Comparison of ENCODE assay signal across 31 mouse cellular contexts in genomic region chr7:68257767-68258166, GRCm38 (mm10). TPM values are rescaled to one million over a fixed set of nuclear protein-coding genes. Genes with fewer than 3 reads are reported as not detected.
DNase-seq lines count a peak whose midpoint lies in the region; ATAC-seq and TF ChIP-seq lines count a peak whose summit lies in the region.
"Had no signal": no experiment of that assay in that cellular context is flagged by ENCODE, and none has a peak within 500 bp of the region (broad histone marks: within the 10 kb centered on the region; RNA-seq: fewer than 3 reads in every experiment).

No protein-coding gene starts in this region.

- H3K27ac ChIP-seq in heart, embryonic 13.5 days (replicated peaks), result peak overlapping the region; percentile 73
- no peak overlapping the region for H3K27ac ChIP-seq in heart, adult 2 months
- peak overlapping the region; percentile 9; the same call in 1 of the 2 replicates for H3K27ac ChIP-seq in lung, embryonic 14.5 days (ENCODE audit: low read depth)
- H3K27ac ChIP-seq in limb, embryonic 10.5 days, result 0 out of 2 replicates have a peak overlapping the region, but pooled peaks have one; percentile 26
- no peak overlapping the region for H3K27ac ChIP-seq in forebrain, embryonic 16.5 days (ENCODE audit: low read length)
- H3K27ac ChIP-seq: embryonic facial prominence, embryonic 13.5 days; forebrain, embryonic 12.5 days; hindbrain, postnatal 0 days; kidney, postnatal 0 days; liver, embryonic 14.5 days; midbrain, embryonic 12.5 days; stomach, postnatal 0 days had no signal

- H3K4me1 ChIP-seq in heart, embryonic 13.5 days, result peaks cover 24% of the 10 kb centered on the region
- H3K4me1 ChIP-seq in heart, adult 2 months (ENCODE audit: control insufficient read depth, insufficient read depth, low read length), result no peaks in the 10 kb centered on the region
- peaks cover 5% of the 10 kb centered on the region; the same call in 1 of the 2 replicates for H3K4me1 ChIP-seq in lung, embryonic 14.5 days (ENCODE audit: insufficient read depth)
- H3K4me1 ChIP-seq in limb, embryonic 10.5 days, result peaks cover 21% of the 10 kb centered on the region
- H3K4me1 ChIP-seq in forebrain, embryonic 16.5 days (replicated peaks; ENCODE audit: control insufficient read depth, insufficient read depth, low read length), result 0 out of 2 replicates have a peak, but pooled peaks cover 5% of the 10 kb centered on the region
- H3K4me1 ChIP-seq: embryonic facial prominence, embryonic 13.5 days; forebrain, embryonic 12.5 days; midbrain, embryonic 12.5 days had no signal

- no peak for TF ChIP-seq POLR2A in heart, adult 2 months (IDR thresholded peaks at IDR 0.05; ENCODE audit: insufficient read depth, low read depth, low read length)

- no peaks in the 10 kb centered on the region for H3K36me3 ChIP-seq in heart, embryonic 13.5 days
- no peaks in the 10 kb centered on the region for H3K36me3 ChIP-seq in heart, adult 2 months (ENCODE audit: control insufficient read depth, insufficient read depth, low read length)
- no peaks in the 10 kb centered on the region for H3K36me3 ChIP-seq in lung, embryonic 14.5 days (ENCODE audit: insufficient read depth)
- no peaks in the 10 kb centered on the region for H3K36me3 ChIP-seq in limb, embryonic 10.5 days
- no peaks in the 10 kb centered on the region for H3K36me3 ChIP-seq in forebrain, embryonic 16.5 days (ENCODE audit: control insufficient read depth, insufficient read depth)
- H3K36me3 ChIP-seq: embryonic facial prominence, embryonic 13.5 days; forebrain, embryonic 12.5 days; limb, embryonic 15.5 days; midbrain, embryonic 12.5 days had no signal

- TF ChIP-seq CTCF in heart, adult 2 months (IDR thresholded peaks at IDR 0.05), result no peak
- no peak for TF ChIP-seq CTCF in lung, embryonic 14.5 days (IDR thresholded peaks at IDR 0.05; ENCODE audit: low read depth)

- H3K9me3 ChIP-seq in heart, embryonic 13.5 days, result no peaks in the 10 kb centered on the region
- H3K9me3 ChIP-seq in lung, embryonic 14.5 days (ENCODE audit: low read depth, low read length), result no peaks in the 10 kb centered on the region
- H3K9me3 ChIP-seq in limb, embryonic 10.5 days (replicated peaks), result no peaks in the 10 kb centered on the region
- H3K9me3 ChIP-seq in forebrain, embryonic 16.5 days (ENCODE audit: control insufficient read depth, low read length), result no peaks in the 10 kb centered on the region
- H3K9me3 ChIP-seq: embryonic facial prominence, embryonic 13.5 days; forebrain, embryonic 12.5 days; limb, embryonic 15.5 days; midbrain, embryonic 12.5 days had no signal

- peak overlapping the region; percentile 52; the same call in 1 of the 2 replicates for H3K9ac ChIP-seq in heart, embryonic 13.5 days
- no peak overlapping the region for H3K9ac ChIP-seq in heart, adult 2 months (ENCODE audit: low read depth, low read length)
- H3K9ac ChIP-seq in lung, embryonic 14.5 days, result no peak overlapping the region
- no peak overlapping the region for H3K9ac ChIP-seq in forebrain, embryonic 16.5 days (replicated peaks; ENCODE audit: low read depth, low read length)
- H3K9ac ChIP-seq: embryonic facial prominence, embryonic 13.5 days; forebrain, embryonic 12.5 days; limb, embryonic 15.5 days; liver, embryonic 14.5 days; midbrain, embryonic 12.5 days had no signal

- H3K79me2 ChIP-seq in heart, adult 2 months (replicated peaks; ENCODE audit: control insufficient read depth, insufficient read depth, low read length), result no peaks in the 10 kb centered on the region

- no peaks in the 10 kb centered on the region; the same call in none of the 2 replicates for H3K27me3 ChIP-seq in heart, embryonic 13.5 days (replicated peaks)
- H3K27me3 ChIP-seq in heart, adult 2 months (ENCODE audit: control insufficient read depth, insufficient read depth, low read length), result no peaks in the 10 kb centered on the region
- H3K27me3 ChIP-seq in lung, embryonic 14.5 days (ENCODE audit: insufficient read depth, low read length), result no peaks in the 10 kb centered on the region
- H3K27me3 ChIP-seq in limb, embryonic 10.5 days (ENCODE audit: low read depth, poor library complexity, severe bottlenecking), result no peaks in the 10 kb centered on the region
- no peaks in the 10 kb centered on the region for H3K27me3 ChIP-seq in forebrain, embryonic 16.5 days (replicated peaks; ENCODE audit: control insufficient read depth, insufficient read depth, low read length)
- H3K27me3 ChIP-seq: embryonic facial prominence, embryonic 13.5 days; forebrain, embryonic 12.5 days; limb, embryonic 15.5 days; midbrain, embryonic 12.5 days had no signal

- H3K4me2 ChIP-seq in heart, embryonic 13.5 days, result peak overlapping the region; percentile 34
- H3K4me2 ChIP-seq in lung, embryonic 14.5 days, result no peak overlapping the region
- H3K4me2 ChIP-seq in forebrain, embryonic 16.5 days (ENCODE audit: low read length), result no peak overlapping the region
- H3K4me2 ChIP-seq: embryonic facial prominence, embryonic 13.5 days; forebrain, embryonic 12.5 days; limb, embryonic 15.5 days; midbrain, embryonic 12.5 days had no signal

- TF ChIP-seq EP300 in heart, adult 2 months (IDR thresholded peaks at IDR 0.05; ENCODE audit: insufficient read depth, low read depth, low read length), result no peak

- no peak for ATAC-seq in heart, embryonic 13.5 days (ENCODE audit: extremely low read depth, insufficient number of reproducible peaks, low FRiP score, low TSS enrichment)
- no peak for ATAC-seq in lung, embryonic 14.5 days (ENCODE audit: insufficient read depth)
- peak; percentile 67 for ATAC-seq in CD4-positive, CD25-positive, alpha-beta regulatory T cell, adult 4 months
- no peak for ATAC-seq in forebrain, embryonic 16.5 days
- ATAC-seq: hindbrain, postnatal 0 days had no signal

- WGBS in heart, embryonic 13.5 days, result 58% methylated on average over 2 of the region's 2 CpGs
- WGBS in heart, adult 2 months, result 71% methylated on average over 2 of the region's 2 CpGs
- 61% methylated on average over 2 of the region's 2 CpGs for WGBS in lung, embryonic 14.5 days
- 77% methylated on average over 2 of the region's 2 CpGs for WGBS in limb, embryonic 10.5 days
- 41% methylated on average over 2 of the region's 2 CpGs for WGBS in forebrain, embryonic 16.5 days

- intact Hi-C loops in heart, adult 2 months (cut with DNase I), result no loop called here

- DNase-seq in heart, adult 2 months, result no peak
- DNase-seq in lung, embryonic 14.5 days, result no peak
- no peak for DNase-seq in lung, postnatal 25 days (ENCODE audit: low spot score)
- no peak for DNase-seq in limb, embryonic 10.5 days (ENCODE audit: low spot score)
- DNase-seq: adrenal gland, postnatal 14 days; cerebellum, adult 2 months; cerebellum, postnatal 36 days; embryo, embryonic 11 days; gastrocnemius, postnatal 36 days; kidney, adult 18-20 months; layer of hippocampus, adult 9-11 months; right cerebral cortex, postnatal 14 days; thymus, adult 2 months had no signal

- H3K4me3 ChIP-seq in heart, embryonic 13.5 days, result no peak overlapping the region
- H3K4me3 ChIP-seq in heart, adult 2 months, result no peak overlapping the region
- no peak overlapping the region for H3K4me3 ChIP-seq in lung, embryonic 14.5 days (ENCODE audit: low read depth, low read length)
- no peak overlapping the region for H3K4me3 ChIP-seq in limb, embryonic 10.5 days
- H3K4me3 ChIP-seq in forebrain, embryonic 16.5 days (replicated peaks; ENCODE audit: low read length), result no peak overlapping the region
- H3K4me3 ChIP-seq: embryonic facial prominence, embryonic 13.5 days; erythroblast, embryonic 14.5 days; forebrain, embryonic 12.5 days; limb, embryonic 15.5 days; midbrain, embryonic 12.5 days had no signal

RNA-seq across cellular contexts. Expression of gene Pgpep1l, which starts 6.3 kb away (rescaled TPM):
- polyA plus RNA-seq in heart, embryonic 13.5 days (2015; fragmentation: Nextera tagmentation; extraction: Ambion mirVana), result not detected in 2 replicates
- not detected for total RNA-seq in heart, adult 2 months (2021)
- 0.12 TPM in 1 of 2 replicates, not detected in the other for polyA plus RNA-seq in heart, adult 2 months (2012; rRNA removed)
- polyA plus RNA-seq in lung, embryonic 14.5 days (2014; fragmentation: Nextera tagmentation; extraction: Ambion mirVana), result not detected in 2 replicates
- polyA plus RNA-seq in CD4-positive, CD25-positive, alpha-beta regulatory T cell, adult 4 months (2017; shearing (Covaris generic)), result 1 to 10 TPM; 6.2 to 6.6 TPM
- not detected in 2 replicates for polyA plus RNA-seq in limb, embryonic 10.5 days (2016; fragmentation: Nextera tagmentation; extraction: Ambion mirVana)
- polyA plus RNA-seq in forebrain, embryonic 16.5 days (2015; fragmentation: Nextera tagmentation; extraction: Ambion mirVana), result not detected in 2 replicates
- total RNA-seq: adrenal gland, postnatal 14 days; hematopoietic stem cell, adult 5-6 weeks; megakaryocyte progenitor cell, adult 5-6 weeks; monocyte, adult 5-6 weeks; neutrophil, adult 5-6 weeks had no signal
- polyA plus RNA-seq: erythroblast, embryonic 14.5 days; forebrain, embryonic 12.5 days; hindbrain, postnatal 0 days; large intestine, adult 2 months; liver, embryonic 14.5 days; lung, postnatal 0 days; midbrain, embryonic 12.5 days; stomach, postnatal 0 days had no signal

RNA-seq across cellular contexts. Expression of gene Fam169b, which starts 15.9 kb away (rescaled TPM):
- polyA plus RNA-seq in heart, embryonic 13.5 days (2015; fragmentation: Nextera tagmentation; extraction: Ambion mirVana), result 0.39 and 0.41 TPM in 2 replicates
- under 1 TPM in 1 of 2 experiments, not detected in 1; 0.16 TPM for total RNA-seq in heart, adult 2 months (2021)
- 0.29 and 0.61 TPM in 2 replicates for polyA plus RNA-seq in heart, adult 2 months (2012; rRNA removed)
- polyA plus RNA-seq in lung, embryonic 14.5 days (2014; fragmentation: Nextera tagmentation; extraction: Ambion mirVana), result 0.54 and 1.5 TPM in 2 replicates
- polyA plus RNA-seq in CD4-positive, CD25-positive, alpha-beta regulatory T cell, adult 4 months (2017; shearing (Covaris generic)), result 100 to 1,000 TPM; 124 to 148 TPM
- 0.36 and 1.2 TPM in 2 replicates for polyA plus RNA-seq in limb, embryonic 10.5 days (2016; fragmentation: Nextera tagmentation; extraction: Ambion mirVana)
- 0.20 TPM in 1 of 2 replicates, not detected in the other for polyA plus RNA-seq in forebrain, embryonic 16.5 days (2015; fragmentation: Nextera tagmentation; extraction: Ambion mirVana)
- polyA plus RNA-seq: erythroblast, embryonic 14.5 days had no signal

Comparison
In these comparisons a context has a peak if more than half of its experiments do, and no peak if none do; other contexts are left out.
1. H3K27ac ChIP-seq: peak in heart, embryonic 13.5 days (single experiment), lung, embryonic 14.5 days (single experiment) and limb, embryonic 10.5 days (single experiment); none in heart, adult 2 months (single experiment) and forebrain, embryonic 16.5 days (single experiment).
2. RNA of gene Fam169b, which starts 15.9 kb away (polyA plus RNA-seq): 124 to 148 TPM in CD4-positive, CD25-positive, alpha-beta regulatory T cell, adult 4 months; 0.54 to 1.5 TPM in lung, embryonic 14.5 days, 0.36 to 1.2 TPM in limb, embryonic 10.5 days, 0.29 to 0.61 TPM in heart, adult 2 months, 0.39 to 0.41 TPM in heart, embryonic 13.5 days and 0.20 TPM in forebrain, embryonic 16.5 days; every median in the first group is over 10 times any median in the second.